Mouse (Mus musculus) right cerebral cortex, adult 18-20 months (tissue): ENCODE measurements at regions not wholly inside any gene's neighbourhood (a gene's known extent, or its start where the extent isn't known, plus 50 kb on each side); places are given as distances from the start of the nearest gene placed in this dataset.

Source experiments
- DNase-seq: peaks from one replicate; pipeline ENCODE4 v3.0.0; 2022; ENCODE audit warnings: mixed read lengths

DNA sequence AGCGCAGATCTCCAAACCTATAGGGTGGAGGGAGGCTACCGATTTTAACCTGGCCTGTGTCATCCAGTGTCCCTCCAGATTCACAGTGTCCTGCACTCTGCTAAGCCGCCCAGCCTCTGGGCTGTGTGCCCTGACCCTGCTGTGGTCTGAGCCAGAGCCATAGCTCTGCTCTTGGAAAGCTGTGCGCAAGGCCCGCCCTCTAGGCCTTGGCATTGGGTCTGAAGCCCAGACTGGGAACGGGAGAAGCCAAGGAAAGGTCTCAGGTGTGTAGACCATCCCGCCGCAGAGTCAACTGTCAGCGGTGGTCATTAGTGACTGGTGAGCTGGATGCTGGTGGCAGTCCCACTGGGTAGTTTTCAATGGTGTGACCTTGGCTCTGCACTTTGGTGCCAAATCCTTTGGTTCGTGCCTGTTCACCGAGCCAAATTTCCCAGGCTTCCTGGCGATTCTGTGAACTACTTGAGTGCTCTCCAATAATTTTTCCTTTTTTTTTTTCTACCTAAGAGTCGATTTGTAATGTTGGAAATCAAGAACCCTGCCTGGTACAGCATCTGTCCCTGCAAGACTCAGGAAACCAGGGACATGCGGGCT lies 52.0 kb upstream of the Ptgfrn start:
- DNase-seq, result peak; percentile 25

DNA sequence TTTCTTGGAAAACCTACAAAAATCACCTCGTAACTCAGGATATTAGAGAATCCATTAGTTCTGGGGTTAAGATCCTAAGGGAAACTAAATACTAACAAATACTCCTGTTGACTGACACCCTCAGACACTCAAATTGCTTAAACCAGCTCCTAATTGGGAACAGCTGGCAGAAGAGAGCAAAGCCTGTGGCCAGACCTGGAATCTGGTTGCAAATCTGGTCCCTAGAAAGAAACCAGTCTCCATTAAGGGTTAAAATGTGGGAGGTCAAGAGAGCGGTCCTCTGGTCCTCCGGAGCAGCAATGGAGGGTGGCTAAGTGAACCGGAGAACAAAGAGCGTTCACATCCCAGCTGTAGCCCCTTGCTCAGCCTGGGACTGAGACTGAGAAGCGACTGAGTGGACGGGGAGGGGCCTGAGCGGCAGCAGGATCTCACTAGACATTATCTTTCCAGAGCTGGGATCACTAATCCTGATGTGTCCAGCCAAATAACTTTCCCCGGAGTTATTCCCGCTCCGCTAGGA lies 51.4 kb upstream of the Ptgfrn start:
- DNase-seq, result no peak
